Mouse (Mus musculus) kidney, adult 2 months (tissue): ENCODE data around the gene Psg17. TPM values are rescaled to one million over a fixed set of nuclear protein-coding genes. Genes with fewer than 3 reads are reported as not detected.
"Not testable (repeated sequence)": the region's sequence is repeated elsewhere in the genome, so short reads cannot be mapped to it uniquely, and the experiment has no call there.

Experiments used
- DNase-seq: peaks from one replicate; pipeline ENCODE4 v3.0.0; 2021
- H3K27ac ChIP-seq: fragments of 200-500 bp; 2 replicates; pipeline ENCODE4 v1.5.1; 2012; ENCODE audit warnings: low read depth, low read length, control low read depth, inconsistent platforms; ENCODE audit not compliant: insufficient read depth
- H3K27me3 ChIP-seq: fragments of 200-500 bp; replicated peaks from 2 replicates; pipeline ENCODE4 v1.6.1; 2012; ENCODE audit warnings: mild to moderate bottlenecking, moderate library complexity, low read length, inconsistent platforms; ENCODE audit not compliant: control insufficient read depth, insufficient read depth
- H3K36me3 ChIP-seq: fragments of 200-500 bp; 2 replicates; pipeline ENCODE4 v1.6.1; 2012; ENCODE audit warnings: mild to moderate bottlenecking, moderate library complexity, low read length, inconsistent platforms; ENCODE audit not compliant: control insufficient read depth, insufficient read depth
- H3K4me1 ChIP-seq: fragments of 200-500 bp; 2 replicates; pipeline ENCODE4 v1.6.1; 2011; ENCODE audit warnings: low read length; ENCODE audit not compliant: control insufficient read depth, insufficient read depth
- H3K4me3 ChIP-seq: fragments of 200-500 bp; 2 replicates; pipeline ENCODE4 v1.5.1; 2011; ENCODE audit warnings: mild to moderate bottlenecking, low read depth, low read length, control low read depth; ENCODE audit not compliant: insufficient read depth
- CTCF ChIP-seq: fragments of 200-500 bp; conservative IDR thresholded peaks from 2 replicates; pipeline ENCODE4 v1.5.1; 2011; ENCODE audit warnings: low read depth, mild to moderate bottlenecking, control low read depth, low read length, moderate library complexity, mixed read lengths; ENCODE audit not compliant: insufficient read depth, insufficient read length
- POLR2A ChIP-seq: fragments of 200-500 bp; IDR thresholded peaks from one replicate; pipeline ENCODE4 v1.6.1; 2011; ENCODE audit warnings: low read depth, low read length, control low read depth
- WGBS: fragments of 180-500 bp; shearing (Covaris S2); methylation state at CpG from one replicate; pipeline ENCODE4 v1.1.7; 2018; 5-methylcytosine and 5-hydroxymethylcytosine counted together
- polyA plus RNA-seq: library from polyadenylated mRNA; depleted of rRNA; stranded (reverse); fragments of >200 nt; gene quantifications from 2 replicates; pipeline ENCODE4 v1.2.3, GENCODE M21; 2012; rRNA removed

Psg17 gene
- polyA plus RNA-seq, 1 experiment: 0.03 TPM

- no peak for TF ChIP-seq CTCF
- no peak for TF ChIP-seq POLR2A
- no peak for DNase-seq
- H3K36me3 ChIP-seq: no peaks in the 10 kb centered on the region
- no peaks in the 10 kb centered on the region for H3K4me1 ChIP-seq
- H3K4me3 ChIP-seq: no peak overlapping the region
- no peak overlapping the region for H3K27ac ChIP-seq
- H3K27me3 ChIP-seq: no peaks in the 10 kb centered on the region
These were observed 17.9 kb downstream of the Psg17 start for GRCm38 (mm10) chr7:18803526-18803925.

GRCm38 (mm10) chr7:18799129-18799528, 22.3 kb downstream of the Psg17 start:
- Histone ChIP-seq H3K36me3 (no peaks in the 10 kb centered on the region), H3K4me3 (no peak overlapping the region), H3K4me1 (no peaks in the 10 kb centered on the region), H3K27me3 (no peaks in the 10 kb centered on the region), H3K27ac (no peak overlapping the region)
- TF ChIP-seq POLR2A: no peak
- 0 out of 2 replicates have a peak, but pooled peaks have one; percentile 13 for TF ChIP-seq CTCF
- 38% methylated on average over 3 of the region's 3 CpGs for WGBS
- DNase-seq: no peak

- no peak for DNase-seq
- Histone ChIP-seq H3K4me3 (no peak within 1 kb of the TSS), H3K4me1 (no peaks in the 10 kb centered on the region), H3K27ac (no peak within 1 kb of the TSS), H3K27me3 (no peaks in the 10 kb centered on the region), H3K36me3 (no peaks in the 10 kb centered on the region)
- TF ChIP-seq POLR2A (no peak), CTCF (no peak)
- WGBS: 97% methylated on average over 1 of the region's 1 CpGs
These were observed 23.0 kb downstream of the Psg17 start, which contains the start of gene Psg19 for GRCm38 (mm10) chr7:18798420-18798819. Gene Psg19, minus strand, starts transcription at chr7:18798520.

- DNase-seq, H3K36me3 ChIP-seq, H3K4me3 ChIP-seq, H3K4me1 ChIP-seq, H3K27me3 ChIP-seq, H3K27ac ChIP-seq: not testable (repeated sequence)
These were observed 30.7 kb downstream of the Psg17 start for GRCm38 (mm10) chr7:18790671-18791070.

- TF ChIP-seq CTCF: 0 out of 2 replicates have a peak, but pooled peaks have one; percentile 4
- H3K36me3 ChIP-seq, H3K27me3 ChIP-seq, H3K4me1 ChIP-seq, H3K27ac ChIP-seq, H3K4me3 ChIP-seq: not testable (repeated sequence)
- WGBS: 39% methylated on average over 2 of the region's 2 CpGs
- peak; percentile 4 for DNase-seq
These were observed 40.1 kb downstream of the Psg17 start for GRCm38 (mm10) chr7:18781301-18781700.

- no peak overlapping the region for H3K27ac ChIP-seq
- TF ChIP-seq POLR2A (no peak), CTCF (no peak)
- no peaks in the 10 kb centered on the region for H3K4me1 ChIP-seq
- no peak for DNase-seq
- no peaks in the 10 kb centered on the region for H3K27me3 ChIP-seq
- no peaks in the 10 kb centered on the region for H3K36me3 ChIP-seq
- no peak overlapping the region for H3K4me3 ChIP-seq
These were observed 42.0 kb downstream of the Psg17 start for GRCm38 (mm10) chr7:18779337-18779781.

Other genes with a start within 250 kb of the Psg17 start
- not detected in 2 replicates for gene Psg23, start 205.1 kb downstream of the Psg17 start, polyA plus RNA-seq
- gene Psg21, start 164.9 kb downstream of the Psg17 start, polyA plus RNA-seq: not detected in 2 replicates
- not detected in 2 replicates for gene Psg20, start 135.4 kb downstream of the Psg17 start, polyA plus RNA-seq
- 0.19 TPM in 1 of 2 replicates, not detected in the other for gene Psg22, start 103.5 kb downstream of the Psg17 start, polyA plus RNA-seq
- gene Psg19, start 23.1 kb downstream of the Psg17 start, polyA plus RNA-seq: not detected in 2 replicates
- gene Mill2, start 18.4 kb upstream of the Psg17 start, polyA plus RNA-seq: 4.8 and 5.6 TPM in 2 replicates
- gene Pglyrp1, start 49.7 kb upstream of the Psg17 start, polyA plus RNA-seq: 2.3 and 5.9 TPM in 2 replicates
- 19.8 and 21.3 TPM in 2 replicates for gene Ccdc61, start 88.8 kb upstream of the Psg17 start, polyA plus RNA-seq
- 0.80 and 1.1 TPM in 2 replicates for gene Nova2, start 104.3 kb upstream of the Psg17 start, polyA plus RNA-seq
- not detected in 2 replicates for gene Nanos2, start 165.8 kb upstream of the Psg17 start, polyA plus RNA-seq
- 7.6 and 8.7 TPM in 2 replicates for gene Mypop, start 169.6 kb upstream of the Psg17 start, polyA plus RNA-seq
- 18.1 and 21.1 TPM in 2 replicates for gene Irf2bp1, start 182.4 kb upstream of the Psg17 start, polyA plus RNA-seq
- 0.13 and 0.16 TPM in 2 replicates for gene Foxa3, start 201.9 kb upstream of the Psg17 start, polyA plus RNA-seq
- 59.8 and 68.9 TPM in 2 replicates for gene Sympk, start 202.8 kb upstream of the Psg17 start, polyA plus RNA-seq
- 0.05 TPM in 2 replicates for gene Rsph6a, start 233.1 kb upstream of the Psg17 start, polyA plus RNA-seq